Mouse (Mus musculus) ES-CJ7 (cell line): Measurements from ENCODE around the gene Fam20c.
A peak's percentile ranks its signal among the peaks of the same experiment; 100 is the strongest.

ENCODE experiments used
- DNase-seq: peaks from one replicate; pipeline ENCODE4 v3.0.0; 2011; ENCODE audit warnings: low read depth, low spot score

The Fam20c gene

GRCm38 (mm10) chr5:138754303-138755120 lies at the start of gene Fam20c:
Fam20c (plus strand) TSS chr5:138754514.
- peak; percentile 44 for DNase-seq

DNA sequence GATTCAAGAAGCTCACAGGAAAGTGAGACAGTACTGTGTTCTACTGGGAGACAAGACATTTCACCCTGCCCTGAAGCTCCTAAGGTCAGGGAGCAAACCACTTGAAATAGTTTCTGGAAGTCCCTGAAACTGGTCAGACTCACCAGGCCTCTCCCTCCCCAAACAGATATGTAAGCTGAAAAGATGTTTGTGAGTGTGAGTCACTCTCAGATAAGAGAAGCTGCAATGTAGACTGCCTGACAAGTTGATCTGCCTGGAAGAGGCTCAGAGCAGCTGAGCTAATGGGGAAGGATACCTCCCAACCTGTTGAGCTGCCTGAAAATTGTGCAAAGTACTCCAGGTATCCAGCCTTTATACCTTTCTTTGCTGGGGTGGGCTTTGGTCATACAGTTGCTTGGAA lies 46.9 kb upstream of the Fam20c start:
- DNase-seq = no peak

DNA sequence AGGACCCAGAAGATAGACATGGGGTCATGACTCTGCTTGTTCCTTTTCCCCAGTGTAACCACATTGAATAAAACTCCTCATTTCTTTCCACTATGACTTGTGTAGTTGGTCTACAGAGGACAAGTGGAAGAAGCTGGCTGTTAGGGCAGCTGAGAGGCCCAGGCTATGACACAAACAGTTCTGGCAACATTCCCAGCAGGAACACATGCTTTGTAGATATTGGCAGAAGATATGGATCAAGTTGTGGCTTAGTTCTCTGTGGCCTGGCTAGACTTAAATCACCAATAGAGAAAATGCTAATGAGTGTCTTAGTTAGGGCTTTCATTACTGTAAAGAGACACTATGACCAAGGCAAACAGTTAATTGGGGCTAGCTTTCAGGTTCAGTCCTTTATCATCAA lies 45.7 kb upstream of the Fam20c start:
- no peak for DNase-seq

DNA sequence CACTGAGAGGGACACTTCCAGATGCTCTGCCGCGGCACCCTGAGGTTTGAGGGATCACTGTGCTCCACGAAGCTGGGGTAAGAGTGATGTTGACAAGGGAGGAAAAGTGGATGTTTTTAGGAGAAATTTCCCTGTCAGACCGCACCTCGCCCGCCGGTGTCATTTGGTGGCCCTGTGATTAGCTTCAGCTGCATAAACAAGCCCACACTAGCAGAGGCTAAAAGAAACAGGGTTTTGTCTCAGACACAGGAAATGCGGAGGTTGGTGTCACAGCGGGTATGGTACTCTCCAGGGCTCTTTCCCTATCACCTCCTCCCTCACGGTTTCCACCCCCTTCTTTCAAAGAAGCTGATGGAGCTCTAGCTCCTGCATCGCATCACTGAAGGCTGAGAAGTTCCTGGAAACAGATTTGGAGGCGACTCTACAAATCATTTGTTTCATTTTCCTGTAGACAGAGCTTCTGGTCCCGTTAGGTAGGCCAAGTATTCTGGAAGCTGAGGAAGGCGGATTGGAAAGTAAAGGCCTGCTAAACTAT lies 38.7 kb upstream of the Fam20c start:
- peak; percentile 39 for DNase-seq

DNA sequence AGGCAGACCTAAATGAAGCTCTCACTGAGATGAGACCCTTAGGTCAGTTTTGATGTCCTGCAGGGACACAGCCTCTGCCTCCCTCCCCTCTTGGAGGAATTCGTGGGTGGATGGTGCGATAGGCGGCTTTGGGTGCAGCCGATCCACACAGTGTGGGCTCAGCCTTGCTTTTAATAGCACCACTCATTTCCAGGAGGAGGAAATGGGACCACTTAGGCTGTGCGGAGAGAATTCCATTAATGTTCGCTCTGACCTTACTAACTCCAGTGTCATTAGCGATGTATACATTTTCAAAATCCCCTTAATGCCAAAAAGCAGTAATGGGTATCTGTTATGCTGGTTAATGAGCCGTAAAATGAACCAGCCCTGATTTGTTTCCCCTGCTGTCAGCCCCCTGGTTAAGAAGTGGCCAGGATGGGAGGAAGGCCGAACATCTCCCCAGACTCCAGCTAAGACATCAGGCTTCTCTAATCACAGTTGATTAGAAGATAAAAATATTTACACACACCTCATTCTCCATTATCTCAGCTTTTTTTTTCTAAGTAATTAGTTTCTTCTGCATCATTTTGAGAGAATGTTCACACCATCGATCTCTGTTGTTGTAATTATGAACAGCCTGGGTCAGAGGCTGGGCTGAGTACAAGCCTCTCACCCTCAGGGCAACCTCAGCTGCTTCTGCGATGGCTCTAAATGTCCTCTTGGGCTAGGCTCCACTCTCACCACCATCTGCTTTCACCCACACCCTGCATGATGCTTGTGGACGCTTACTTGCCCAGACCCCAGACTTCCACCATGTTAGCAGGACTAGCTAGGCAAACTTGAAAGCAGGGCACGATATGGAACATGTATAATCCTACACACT lies 33.8 kb upstream of the Fam20c start:
- DNase-seq = no peak

GRCm38 (mm10) chr5:138724417-138724816 lies 29.9 kb upstream of the Fam20c start:
- no peak for DNase-seq

DNA sequence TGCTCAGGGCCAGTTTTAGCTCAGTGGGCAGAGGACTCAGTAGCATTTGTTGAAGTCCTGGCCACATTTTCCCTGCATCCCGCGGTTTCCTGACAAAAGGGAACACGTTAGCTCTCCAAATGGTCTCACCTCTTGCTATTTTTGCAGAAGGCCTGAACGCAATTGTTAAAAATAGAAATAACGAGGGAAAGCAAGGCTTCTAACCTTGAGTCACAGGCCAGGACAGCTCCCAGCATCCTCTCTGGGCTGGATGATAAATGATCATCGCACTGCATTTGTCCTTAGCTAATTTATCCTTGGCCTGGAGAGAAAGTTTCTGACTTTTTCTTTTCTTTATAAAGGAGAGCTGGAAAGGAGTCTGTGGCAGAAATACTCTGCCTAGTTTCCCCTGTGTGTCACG lies 29.2 kb upstream of the Fam20c start:
- no peak for DNase-seq

DNA sequence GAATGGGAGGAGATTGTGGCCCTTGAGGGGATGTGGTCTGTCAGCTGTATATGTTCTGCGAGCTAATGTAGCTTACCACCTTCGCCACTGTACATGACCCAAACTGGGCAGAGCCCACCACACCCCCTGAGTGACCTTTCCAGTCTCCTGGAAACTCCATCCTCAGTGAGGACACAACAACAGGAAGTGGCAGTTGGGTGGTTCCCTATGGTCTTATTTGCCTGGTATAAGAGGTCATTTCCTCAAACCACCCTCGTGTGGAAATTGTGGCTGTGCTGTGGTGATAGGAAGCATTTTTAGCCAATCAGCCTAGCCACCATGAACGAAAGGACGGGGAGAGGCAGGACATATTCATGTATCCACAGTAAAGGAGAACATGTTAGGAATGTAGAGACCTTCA lies 23.5 kb upstream of the Fam20c start:
- DNase-seq = no peak

DNA sequence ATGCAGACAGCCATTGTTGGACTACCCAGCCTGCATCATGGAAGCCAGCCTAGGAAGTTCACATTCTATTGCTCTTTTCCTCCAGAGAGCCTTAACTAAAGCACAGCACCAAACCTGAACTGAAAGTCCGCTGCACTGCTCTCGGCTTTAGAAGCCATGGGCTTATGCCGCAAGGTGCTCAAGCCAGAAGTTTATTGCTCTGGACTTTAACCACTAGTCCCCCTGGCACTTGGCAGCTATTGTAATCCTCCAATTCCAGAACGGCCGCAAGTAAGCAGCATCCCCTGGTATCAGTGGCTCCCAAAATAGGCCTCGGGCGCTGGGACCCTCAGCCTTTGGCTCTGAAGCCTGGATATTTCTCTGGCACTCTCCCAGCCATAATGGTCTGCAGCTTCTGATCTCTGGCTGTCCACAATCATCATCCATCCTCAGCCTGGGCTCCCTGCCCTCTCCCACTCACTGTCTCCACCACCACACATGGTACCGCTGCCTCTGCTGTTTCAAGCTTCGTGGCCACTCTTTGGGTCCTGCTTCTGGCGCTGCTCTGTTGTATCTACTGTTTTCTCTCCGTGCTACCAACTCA lies 20.9 kb upstream of the Fam20c start:
- no peak for DNase-seq

DNA sequence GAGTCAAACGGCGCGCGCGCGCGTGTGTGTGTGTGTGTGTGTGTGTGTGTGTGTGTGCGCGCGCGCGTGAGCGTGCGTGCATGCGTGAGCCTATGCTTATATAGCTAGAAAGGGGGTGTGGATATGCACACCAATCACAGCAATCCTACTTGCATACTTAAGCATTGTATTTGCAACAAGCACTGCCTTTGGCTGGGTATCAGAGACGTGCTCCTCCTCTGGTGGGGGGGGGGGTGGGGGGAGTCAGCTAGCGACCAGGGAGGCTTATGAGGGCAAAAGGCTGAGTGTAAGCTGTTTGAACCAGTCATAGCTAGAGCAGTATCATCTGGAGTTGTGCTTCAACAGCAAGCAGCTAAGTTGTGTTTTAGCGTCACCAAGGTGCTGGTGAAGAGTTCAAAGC lies 20.3 kb upstream of the Fam20c start:
- no peak for DNase-seq

- no peak for DNase-seq
These were observed 19.0 kb upstream of the Fam20c start for GRCm38 (mm10) chr5:138735201-138735757.

DNA sequence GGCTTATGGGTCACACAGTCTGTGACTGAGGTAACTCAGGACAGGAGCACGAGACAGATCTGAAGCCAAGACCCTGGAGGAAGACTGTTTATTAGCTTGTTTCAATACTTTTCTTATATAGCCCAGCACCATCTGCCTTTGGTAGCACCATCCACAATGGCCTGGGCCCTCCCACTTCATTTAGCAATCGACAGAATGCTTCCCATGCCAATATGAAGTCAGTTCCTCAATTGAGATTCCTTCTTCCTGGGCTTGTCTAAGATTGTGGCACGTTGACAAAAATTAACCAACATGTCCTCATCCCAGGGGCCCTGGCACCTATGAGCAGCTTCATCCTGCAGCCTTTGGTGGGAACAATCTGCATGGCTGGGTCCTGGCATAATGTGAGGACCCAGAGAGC lies 14.2 kb upstream of the Fam20c start:
- DNase-seq = no peak

DNA sequence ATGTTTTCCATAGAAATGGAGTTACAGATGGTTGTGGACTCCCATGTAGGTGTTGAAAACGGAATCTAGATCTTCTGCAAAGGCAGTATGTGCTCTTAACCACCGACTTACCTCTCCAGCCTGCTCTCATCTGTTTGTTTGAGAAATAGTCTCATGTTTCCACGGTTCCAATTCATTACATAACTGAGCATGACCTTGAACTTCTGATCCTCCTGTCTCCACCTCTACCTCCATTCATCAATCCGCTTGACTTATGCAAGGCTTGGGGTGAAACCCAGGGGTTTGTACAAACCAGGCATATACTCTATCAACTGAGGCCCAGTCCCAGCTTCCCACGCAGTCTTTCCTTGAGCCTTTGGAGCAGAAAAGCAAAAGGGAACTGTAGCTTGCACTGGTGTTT lies 12.8 kb upstream of the Fam20c start:
- DNase-seq = no peak

- DNase-seq = no peak
These were observed 12.0 kb upstream of the Fam20c start for GRCm38 (mm10) chr5:138742281-138742680.

DNA sequence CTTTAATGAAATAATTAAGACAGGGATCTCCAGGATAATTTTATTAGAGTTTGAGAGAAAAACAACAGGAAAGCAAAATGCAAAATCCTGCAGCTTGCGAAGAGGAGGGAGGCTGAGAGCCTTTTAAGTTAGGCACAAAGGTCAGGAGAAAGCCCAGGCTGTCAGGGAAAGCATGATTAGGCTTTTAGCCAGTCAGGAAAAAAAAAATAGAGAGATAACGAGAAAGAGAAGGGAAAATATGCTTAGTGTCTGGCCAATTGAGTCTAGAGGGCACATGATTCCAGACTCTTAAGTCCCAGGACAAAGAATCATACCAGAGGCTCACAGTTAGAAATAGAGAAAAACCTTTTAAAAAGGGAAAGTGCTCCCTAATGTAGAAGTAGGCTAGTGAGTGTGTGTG lies 10.7 kb upstream of the Fam20c start:
- DNase-seq = no peak

DNA sequence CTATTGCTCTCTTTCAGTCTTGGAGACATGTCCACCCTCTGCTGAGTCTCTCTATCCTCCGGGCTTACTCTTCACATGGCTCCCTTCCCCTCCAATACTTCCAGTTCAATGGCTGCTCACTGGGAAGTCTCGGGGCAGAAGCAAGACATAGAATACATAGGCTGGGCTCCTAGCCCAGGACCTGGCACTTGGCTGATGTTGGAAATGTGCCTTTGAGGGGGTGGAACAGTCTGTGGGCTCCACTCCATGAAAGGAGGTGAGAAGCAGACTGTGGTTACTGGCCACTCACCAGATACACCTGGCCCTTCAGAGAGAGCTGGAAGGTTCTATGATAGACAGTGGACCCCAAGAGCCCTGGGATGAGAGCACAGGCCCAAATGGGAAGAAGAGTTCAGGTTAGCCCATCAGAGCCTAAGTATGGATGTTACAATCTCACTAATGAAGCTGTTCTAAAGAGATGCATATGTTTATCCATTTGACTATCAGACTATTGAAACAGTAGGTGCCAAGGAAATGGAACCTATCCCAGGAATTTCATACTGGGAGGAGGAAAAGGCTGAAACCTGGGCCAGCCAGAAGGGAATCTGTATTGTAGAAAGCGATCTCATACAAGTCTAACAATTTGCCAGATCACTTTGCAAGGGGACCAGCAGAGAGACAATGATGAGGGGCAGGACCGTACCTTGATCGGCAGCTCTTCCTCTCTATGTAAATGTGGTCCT lies 8.8 kb upstream of the Fam20c start:
- DNase-seq = no peak

GRCm38 (mm10) chr5:138753269-138753668 lies 1.0 kb upstream of the Fam20c start:
- no peak for DNase-seq

DNA sequence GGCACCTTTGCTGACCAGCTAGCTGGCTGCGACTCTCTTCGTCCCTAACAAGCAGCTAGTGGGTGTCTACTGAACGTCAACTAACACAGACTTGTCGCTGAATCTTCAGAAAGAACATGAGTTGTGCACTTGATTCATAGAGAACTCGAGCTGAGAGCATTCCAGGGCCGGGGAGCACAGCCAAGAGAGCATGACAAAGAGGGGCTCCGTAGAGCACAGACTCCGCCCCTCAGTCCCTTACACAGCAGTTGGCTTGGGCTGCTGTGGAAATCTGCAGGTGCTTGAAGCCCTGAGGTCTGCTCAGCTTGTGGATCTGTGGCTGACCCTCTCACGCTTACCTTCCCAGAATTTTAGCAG lies 390 bp upstream of the Fam20c start:
- DNase-seq = peak; percentile 41

- no peak for DNase-seq
These were observed 773 bp downstream of the Fam20c start for GRCm38 (mm10) chr5:138755121-138755452.

DNA sequence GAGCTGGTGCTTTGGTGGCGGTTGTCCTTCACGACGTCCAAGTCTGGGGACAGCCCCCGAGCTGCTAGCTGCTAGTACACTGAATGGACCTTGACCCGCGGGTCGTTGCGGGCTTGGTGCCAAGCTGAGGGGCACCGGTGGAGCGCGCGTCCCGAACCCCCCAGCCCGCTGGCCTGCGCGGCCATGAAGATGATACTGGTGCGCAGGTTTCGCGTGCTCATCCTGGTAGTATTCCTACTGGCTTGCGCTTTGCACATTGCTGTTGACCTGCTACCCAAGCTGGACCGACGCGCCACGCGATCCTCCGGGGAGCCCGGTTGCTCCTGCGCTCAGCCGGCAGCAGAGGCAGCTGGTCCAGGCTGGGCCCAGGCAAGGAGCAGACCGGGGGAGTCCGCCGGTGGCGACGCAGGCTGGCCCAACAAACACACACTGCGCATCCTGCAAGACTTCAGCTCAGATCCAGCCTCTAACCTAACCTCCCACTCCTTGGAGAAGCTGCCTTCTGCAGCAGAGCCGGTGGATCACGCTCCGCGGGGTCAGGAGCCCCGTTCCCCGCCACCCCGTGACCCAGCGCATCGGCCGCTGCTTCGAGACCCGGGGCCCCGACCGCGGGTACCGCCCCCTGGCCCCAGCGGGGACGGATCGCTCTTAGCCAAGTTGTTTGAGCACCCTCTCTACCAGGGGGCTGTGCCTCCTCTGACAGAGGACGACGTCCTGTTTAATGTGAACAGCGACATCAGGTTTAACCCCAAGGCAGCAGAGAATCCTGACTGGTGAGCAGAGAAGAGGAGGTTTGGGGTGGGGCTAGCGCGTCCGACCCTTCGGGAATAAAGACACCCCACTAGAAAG lies 1.4 kb downstream of the Fam20c start:
- DNase-seq = peak; percentile 8
